Mouse (Mus musculus): ENCODE measurements at regions not wholly inside any gene's neighbourhood (a gene's known extent, or its start where the extent isn't known, plus 50 kb on each side); places are given as distances from the start of the nearest gene placed in this dataset.

DNA sequence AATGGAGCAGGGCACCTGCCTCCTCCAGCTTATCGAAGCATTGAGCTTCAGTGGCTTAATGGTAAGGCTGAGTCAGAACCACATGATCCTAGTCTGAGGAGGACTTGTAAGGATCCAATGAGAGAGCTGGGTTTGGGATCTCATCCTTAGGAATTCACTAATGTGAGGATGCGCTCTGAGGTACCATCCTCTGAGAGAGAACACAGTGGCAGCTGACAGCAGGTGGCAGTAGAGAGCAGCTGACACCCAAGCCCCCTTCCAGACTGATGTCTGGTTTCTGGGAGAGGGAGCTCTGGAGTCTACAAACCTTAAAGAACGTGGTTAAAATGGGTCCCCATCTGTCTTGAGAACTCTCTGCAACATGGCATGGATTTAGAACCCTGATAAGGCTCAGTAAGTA is 137.8 kb downstream of the B3glct start:
- no peaks in the 10 kb centered on the region; the same call in none of the 2 replicates for H3K4me1 ChIP-seq (replicated peaks; ENCODE audit: control insufficient read depth, insufficient read depth, low read length)
- 34% methylated on average over 3 of the region's 3 CpGs for WGBS
- no peaks in the 10 kb centered on the region for H3K9me3 ChIP-seq (ENCODE audit: control insufficient read depth)
- H3K9ac ChIP-seq (ENCODE audit: low read depth, low read length) = no peak overlapping the region
- TF ChIP-seq CTCF (IDR thresholded peaks at IDR 0.05; ENCODE audit: low read depth) = peak; percentile 93
- no peaks in the 10 kb centered on the region for H3K36me3 ChIP-seq (ENCODE audit: control insufficient read depth, insufficient read depth)
- ATAC-seq = no peak
- H3K4me3 ChIP-seq (ENCODE audit: low read depth, low read length) = no peak overlapping the region
- no peak overlapping the region for H3K4me2 ChIP-seq (replicated peaks; ENCODE audit: low read depth)
- no peaks in the 10 kb centered on the region for H3K27me3 ChIP-seq (replicated peaks; ENCODE audit: control insufficient read depth, insufficient read depth, low read length)
- no peak overlapping the region for H3K27ac ChIP-seq (ENCODE audit: low read depth, low read length)

DNA sequence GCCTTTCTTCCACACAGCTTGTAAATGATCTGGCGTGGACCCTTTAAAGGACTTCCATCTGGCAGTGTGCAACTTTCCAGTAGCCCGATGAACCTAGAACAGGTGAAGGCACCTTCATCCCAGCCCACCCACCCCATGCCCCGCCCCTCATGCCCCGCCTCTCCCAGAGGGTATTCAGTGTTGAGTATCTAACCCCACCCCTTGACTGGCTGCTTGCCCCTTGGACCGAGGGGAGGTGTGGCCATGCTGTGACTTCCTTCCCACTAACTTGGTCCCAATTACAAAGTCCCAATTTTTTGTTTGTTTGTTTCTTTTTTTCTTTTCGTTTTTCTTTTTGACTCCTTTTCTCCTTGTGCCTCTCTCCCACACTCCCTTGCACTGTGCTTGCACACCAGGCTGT is 140.8 kb downstream of the B3glct start:
- Histone ChIP-seq H3K4me1 (replicated peaks; ENCODE audit: control insufficient read depth, insufficient read depth, low read length) (no peaks in the 10 kb centered on the region), H3K36me3 (ENCODE audit: control insufficient read depth, insufficient read depth) (no peaks in the 10 kb centered on the region), H3K4me3 (ENCODE audit: low read depth, low read length) (no peak overlapping the region), H3K9me3 (ENCODE audit: control insufficient read depth) (no peaks in the 10 kb centered on the region), H3K27ac (ENCODE audit: low read depth, low read length) (no peak overlapping the region), H3K27me3 (replicated peaks; ENCODE audit: control insufficient read depth, insufficient read depth, low read length) (no peaks in the 10 kb centered on the region), H3K9ac (ENCODE audit: low read depth, low read length) (no peak overlapping the region), H3K4me2 (replicated peaks; ENCODE audit: low read depth) (0 out of 2 replicates have a peak overlapping the region, but pooled peaks have one; percentile 1)
- no peak for TF ChIP-seq CTCF (IDR thresholded peaks at IDR 0.05; ENCODE audit: low read depth)
- peak; percentile 60; the same call in 1 of the 2 replicates for ATAC-seq
- WGBS = 28% methylated on average over 6 of the region's 6 CpGs

DNA sequence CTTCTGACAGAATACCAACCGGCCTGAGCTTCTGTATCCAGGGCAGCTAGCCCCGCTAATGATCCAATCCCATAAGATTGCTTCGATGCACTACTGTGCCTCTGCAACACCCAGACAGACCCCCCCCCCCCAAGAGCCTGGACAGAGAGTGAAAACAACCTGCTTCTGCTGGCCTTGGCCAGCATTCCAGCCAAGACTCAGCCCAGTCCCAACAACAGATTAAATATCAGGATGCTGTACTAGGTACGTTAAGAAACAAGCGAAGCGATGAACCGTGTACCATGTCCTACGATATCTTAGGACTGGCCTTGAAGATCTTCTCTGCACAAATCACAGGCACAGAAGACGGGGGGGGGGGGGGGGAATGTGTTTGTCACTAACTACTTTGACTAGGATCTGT is 145.8 kb downstream of the B3glct start:
- Histone ChIP-seq H3K9ac (ENCODE audit: low read depth, low read length) (no peak overlapping the region), H3K9me3 (ENCODE audit: control insufficient read depth) (no peaks in the 10 kb centered on the region), H3K4me1 (replicated peaks; ENCODE audit: control insufficient read depth, insufficient read depth, low read length) (no peaks in the 10 kb centered on the region), H3K27me3 (replicated peaks; ENCODE audit: control insufficient read depth, insufficient read depth, low read length) (no peaks in the 10 kb centered on the region), H3K36me3 (ENCODE audit: control insufficient read depth, insufficient read depth) (no peaks in the 10 kb centered on the region), H3K27ac (ENCODE audit: low read depth, low read length) (no peak overlapping the region), H3K4me3 (ENCODE audit: low read depth, low read length) (no peak overlapping the region), H3K4me2 (replicated peaks; ENCODE audit: low read depth) (no peak overlapping the region)
- no peak for TF ChIP-seq CTCF (IDR thresholded peaks at IDR 0.05; ENCODE audit: low read depth)
- 85% methylated on average over 9 of the region's 9 CpGs for WGBS
- ATAC-seq = no peak

DNA sequence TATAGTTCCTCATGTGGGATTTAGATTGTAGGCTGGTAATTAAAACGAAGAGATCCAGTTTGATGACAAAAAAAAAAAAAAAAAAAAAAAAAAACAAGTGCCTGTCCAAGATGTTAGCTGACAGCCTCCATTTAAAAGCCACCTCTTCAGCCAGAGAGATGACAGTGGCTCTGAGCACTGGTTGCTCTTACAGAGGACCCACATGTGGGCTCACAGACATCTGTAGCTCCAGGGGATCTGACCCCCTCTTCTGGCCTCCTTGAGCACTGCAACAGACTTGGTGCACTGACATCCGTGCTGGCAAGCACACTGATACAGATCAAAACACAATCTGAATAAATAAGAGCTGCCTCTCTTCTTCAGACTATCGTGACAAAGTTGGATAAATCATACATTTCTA is 149.6 kb downstream of the B3glct start:
- WGBS = 49% methylated on average over 3 of the region's 3 CpGs
- no peaks in the 10 kb centered on the region for H3K27me3 ChIP-seq (replicated peaks; ENCODE audit: control insufficient read depth, insufficient read depth, low read length)
- ATAC-seq = no peak

GRCm38 (mm10) chr5:149831122-149831861 is 153.3 kb downstream of the B3glct start:
- Histone ChIP-seq H3K9me3 (ENCODE audit: control insufficient read depth) (no peaks in the 10 kb centered on the region), H3K27me3 (replicated peaks; ENCODE audit: control insufficient read depth, insufficient read depth, low read length) (no peaks in the 10 kb centered on the region), H3K4me2 (replicated peaks; ENCODE audit: low read depth) (peak overlapping the region; percentile 86), H3K9ac (ENCODE audit: low read depth, low read length) (no peak overlapping the region), H3K27ac (ENCODE audit: low read depth, low read length) (no peak overlapping the region), H3K36me3 (ENCODE audit: control insufficient read depth, insufficient read depth) (no peaks in the 10 kb centered on the region), H3K4me3 (ENCODE audit: low read depth, low read length) (peak overlapping the region; percentile 39), H3K4me1 (replicated peaks; ENCODE audit: control insufficient read depth, insufficient read depth, low read length) (no peaks in the 10 kb centered on the region)
- WGBS = 7% methylated on average over 28 of the region's 28 CpGs
- peak; percentile 89 for TF ChIP-seq CTCF (IDR thresholded peaks at IDR 0.05; ENCODE audit: low read depth)
- ATAC-seq = no peak

More for the DNA sequence above, 149.6 kb downstream of the B3glct start:
- H3K4me1 ChIP-seq (replicated peaks; ENCODE audit: control insufficient read depth, insufficient read depth, low read length) = no peaks in the 10 kb centered on the region
- H3K9me3 ChIP-seq (ENCODE audit: control insufficient read depth) = no peaks in the 10 kb centered on the region
- H3K27ac ChIP-seq (ENCODE audit: low read depth, low read length) = no peak overlapping the region
- H3K4me3 ChIP-seq (ENCODE audit: low read depth, low read length) = no peak overlapping the region
- no peaks in the 10 kb centered on the region for H3K36me3 ChIP-seq (ENCODE audit: control insufficient read depth, insufficient read depth)
- H3K9ac ChIP-seq (ENCODE audit: low read depth, low read length) = no peak overlapping the region
- no peak overlapping the region for H3K4me2 ChIP-seq (replicated peaks; ENCODE audit: low read depth)
- TF ChIP-seq CTCF (IDR thresholded peaks at IDR 0.05; ENCODE audit: low read depth) = peak; percentile 19

DNA sequence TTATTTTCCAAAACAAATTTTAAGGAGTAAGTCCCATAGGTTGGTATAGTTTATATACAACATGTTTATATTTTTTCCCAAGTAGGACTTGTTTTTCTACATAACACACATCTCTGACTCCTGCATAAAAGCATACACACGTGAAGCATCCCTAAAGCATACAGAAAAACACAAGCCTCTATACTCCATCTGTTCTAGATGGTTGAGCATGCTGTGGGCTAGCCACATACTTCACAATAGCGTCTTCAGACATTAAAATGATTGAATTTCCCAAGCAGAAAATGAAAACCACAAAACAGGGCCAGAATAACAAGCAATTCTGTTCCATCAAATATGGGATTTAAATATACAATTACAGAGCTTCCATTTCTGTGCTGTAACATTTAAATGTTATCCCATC is 159.3 kb downstream of the B3glct start:
- Histone ChIP-seq H3K4me2 (replicated peaks; ENCODE audit: low read depth) (no peak overlapping the region), H3K27ac (ENCODE audit: low read depth, low read length) (no peak overlapping the region), H3K9me3 (ENCODE audit: control insufficient read depth) (no peaks in the 10 kb centered on the region), H3K4me3 (ENCODE audit: low read depth, low read length) (no peak overlapping the region), H3K36me3 (ENCODE audit: control insufficient read depth, insufficient read depth) (no peaks in the 10 kb centered on the region), H3K4me1 (replicated peaks; ENCODE audit: control insufficient read depth, insufficient read depth, low read length) (no peaks in the 10 kb centered on the region), H3K27me3 (replicated peaks; ENCODE audit: control insufficient read depth, insufficient read depth, low read length) (no peaks in the 10 kb centered on the region), H3K9ac (ENCODE audit: low read depth, low read length) (no peak overlapping the region)
- no peak for TF ChIP-seq CTCF (IDR thresholded peaks at IDR 0.05; ENCODE audit: low read depth)
- WGBS = 76% methylated on average over 2 of the region's 2 CpGs
- no peak for ATAC-seq

Data from intestine, postnatal 0 days (tissue).